Mouse (Mus musculus) liver, embryonic 15.5 days (tissue): ENCODE data around the gene Hoxb6. TPM values are rescaled to one million over a fixed set of nuclear protein-coding genes. Genes with fewer than 3 reads are reported as not detected.
A peak's percentile ranks its signal among the peaks of the same experiment; 100 is the strongest.

Experiments used
- ATAC-seq: fragments of 200-750 bp; cut with Nextera tagmentation; 2 replicates; pipeline ENCODE4 v1.8.0; 2017; ENCODE audit warnings: moderate number of reproducible peaks, mild to moderate bottlenecking, moderate library complexity; ENCODE audit not compliant: insufficient read depth
- H3K27ac ChIP-seq: fragments of 300-500 bp; sonication (generic); replicated peaks from 2 replicates; pipeline ENCODE4 v1.5.1; 2015; ENCODE audit warnings: mild to moderate bottlenecking, inconsistent platforms
- H3K27me3 ChIP-seq: fragments of 300-500 bp; sonication (generic); 2 replicates; pipeline ENCODE4 v1.6.1; 2015; ENCODE audit warnings: mild to moderate bottlenecking, inconsistent platforms
- H3K36me3 ChIP-seq: fragments of 300-500 bp; sonication (generic); replicated peaks from 2 replicates; pipeline ENCODE4 v1.6.1; 2015; ENCODE audit warnings: moderate library complexity, mild to moderate bottlenecking, inconsistent platforms
- H3K4me1 ChIP-seq: fragments of 300-500 bp; sonication (generic); replicated peaks from 2 replicates; pipeline ENCODE4 v1.6.1; 2015; ENCODE audit warnings: inconsistent platforms
- H3K4me2 ChIP-seq: fragments of 300-500 bp; sonication (generic); 2 replicates; pipeline ENCODE4 v1.6.1; 2015; ENCODE audit warnings: moderate library complexity, mild to moderate bottlenecking, inconsistent platforms
- H3K4me3 ChIP-seq: fragments of 300-500 bp; sonication (generic); replicated peaks from 2 replicates; pipeline ENCODE4 v1.5.1; 2015; ENCODE audit warnings: mild to moderate bottlenecking, inconsistent platforms
- H3K9ac ChIP-seq: fragments of 300-500 bp; sonication (generic); 2 replicates; pipeline ENCODE4 v1.6.1; 2015; ENCODE audit warnings: moderate library complexity, mild to moderate bottlenecking, inconsistent platforms
- H3K9me3 ChIP-seq: fragments of 300-500 bp; sonication (generic); replicated peaks from 2 replicates; pipeline ENCODE4 v1.6.1; 2016; ENCODE audit warnings: inconsistent platforms
- WGBS: fragments of 180-500 bp; shearing (Covaris S2); methylation state at CpG from one replicate; pipeline ENCODE4 v1.1.7; 2015; ENCODE audit warnings: mixed read lengths; ENCODE audit not compliant: insufficient replicate concordance; 5-methylcytosine and 5-hydroxymethylcytosine counted together
- polyA plus RNA-seq: library from polyadenylated mRNA; unstranded; fragments of >200 nt; fragmentation: Nextera tagmentation; extraction: Ambion mirVana; gene quantifications from 2 replicates; pipeline ENCODE4 v1.2.1, GENCODE M21; 2015

The Hoxb6 gene
- polyA plus RNA-seq, 1 experiment from 2014 or later: 0.06 TPM

GRCm38 (mm10) chr11:96298895-96299667 is 6.8 kb downstream of the Hoxb6 start:
- no peak overlapping the region for H3K27ac ChIP-seq
- H3K36me3 ChIP-seq: no peaks in the 10 kb centered on the region
- WGBS: under 1% methylated on average over 66 of the region's 66 CpGs
- ATAC-seq: no peak
- peak overlapping the region; percentile 33 for H3K4me2 ChIP-seq
- H3K4me3 ChIP-seq: peak overlapping the region; percentile 17; the same call in 1 of the 2 replicates
- no peak overlapping the region for H3K9ac ChIP-seq
- no peaks in the 10 kb centered on the region for H3K9me3 ChIP-seq
- H3K4me1 ChIP-seq: no peaks in the 10 kb centered on the region
- H3K27me3 ChIP-seq: peaks cover 100% of the 10 kb centered on the region

- Histone ChIP-seq H3K27ac (no peak overlapping the region), H3K4me1 (no peaks in the 10 kb centered on the region), H3K4me2 (no peak overlapping the region), H3K36me3 (no peaks in the 10 kb centered on the region), H3K9ac (no peak overlapping the region), H3K4me3 (no peak overlapping the region), H3K9me3 (no peaks in the 10 kb centered on the region), H3K27me3 (peaks cover 100% of the 10 kb centered on the region)
- ATAC-seq: no peak
- WGBS: 1% methylated on average over 9 of the region's 9 CpGs
Observed at GRCm38 (mm10) chr11:96299781-96300180, 7.5 kb downstream of the Hoxb6 start.

DNA sequence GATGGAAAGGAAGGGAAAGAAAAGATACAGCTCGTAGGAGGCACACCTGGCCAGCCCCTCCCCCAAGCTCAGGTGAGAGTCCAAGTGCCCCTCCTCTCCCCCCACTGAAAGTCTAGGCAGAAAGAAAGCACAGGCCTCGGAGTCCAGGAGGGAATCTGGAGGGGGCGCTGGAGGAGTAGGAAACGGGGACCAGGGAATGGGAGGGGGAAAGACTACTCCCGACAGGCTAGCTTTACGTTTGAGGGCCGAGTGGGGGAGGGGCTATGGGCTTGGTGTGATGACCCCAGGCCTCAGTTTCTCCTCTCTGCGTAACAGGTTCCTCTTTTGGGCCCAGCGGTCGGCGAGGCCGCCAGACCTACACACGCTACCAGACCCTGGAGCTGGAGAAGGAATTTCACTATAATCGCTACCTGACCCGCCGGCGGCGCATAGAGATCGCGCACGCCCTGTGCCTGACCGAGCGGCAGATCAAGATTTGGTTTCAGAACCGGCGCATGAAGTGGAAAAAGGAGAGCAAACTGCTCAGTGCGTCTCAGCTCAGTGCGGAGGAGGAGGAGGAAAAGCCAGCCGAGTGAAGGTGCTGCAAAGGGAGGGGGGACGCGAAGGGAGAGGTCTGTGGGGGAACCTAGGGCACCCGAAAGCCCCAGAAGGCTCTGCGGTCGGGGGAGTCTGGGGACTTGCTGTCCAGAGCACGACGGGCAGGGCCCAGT is 8.2 kb downstream of the Hoxb6 start:
- Histone ChIP-seq H3K27me3 (peaks cover 100% of the 10 kb centered on the region), H3K4me2 (no peak overlapping the region), H3K4me1 (no peaks in the 10 kb centered on the region), H3K4me3 (no peak overlapping the region), H3K9ac (no peak overlapping the region), H3K9me3 (no peaks in the 10 kb centered on the region), H3K36me3 (no peaks in the 10 kb centered on the region), H3K27ac (no peak overlapping the region)
- ATAC-seq: no peak
- 2% methylated on average over 35 of the region's 35 CpGs for WGBS

GRCm38 (mm10) chr11:96301064-96301431 is 8.8 kb downstream of the Hoxb6 start:
- Histone ChIP-seq H3K4me2 (no peak overlapping the region), H3K9ac (no peak overlapping the region), H3K36me3 (no peaks in the 10 kb centered on the region), H3K4me3 (no peak overlapping the region), H3K4me1 (no peaks in the 10 kb centered on the region), H3K27ac (no peak overlapping the region), H3K9me3 (no peaks in the 10 kb centered on the region), H3K27me3 (peaks cover 100% of the 10 kb centered on the region)
- ATAC-seq: no peak
- WGBS: 20% methylated on average over 10 of the region's 10 CpGs

- Histone ChIP-seq H3K4me2 (no peak overlapping the region), H3K9me3 (no peaks in the 10 kb centered on the region), H3K4me3 (no peak overlapping the region), H3K9ac (no peak overlapping the region), H3K27ac (no peak overlapping the region), H3K4me1 (no peaks in the 10 kb centered on the region), H3K36me3 (no peaks in the 10 kb centered on the region), H3K27me3 (peaks cover 100% of the 10 kb centered on the region)
- ATAC-seq: no peak
- 9% methylated on average over 15 of the region's 15 CpGs for WGBS
Observed at GRCm38 (mm10) chr11:96301837-96302236, 9.6 kb downstream of the Hoxb6 start.

GRCm38 (mm10) chr11:96302381-96303150 is 10.3 kb downstream of the Hoxb6 start:
- no peaks in the 10 kb centered on the region for H3K4me1 ChIP-seq
- peaks cover 100% of the 10 kb centered on the region for H3K27me3 ChIP-seq
- H3K9me3 ChIP-seq: no peaks in the 10 kb centered on the region
- H3K4me2 ChIP-seq: no peak overlapping the region
- ATAC-seq: no peak
- 24% methylated on average over 23 of the region's 23 CpGs for WGBS
- H3K4me3 ChIP-seq: no peak overlapping the region
- H3K9ac ChIP-seq: no peak overlapping the region
- H3K27ac ChIP-seq: no peak overlapping the region
- H3K36me3 ChIP-seq: no peaks in the 10 kb centered on the region

- WGBS: under 1% methylated on average over 69 of the region's 69 CpGs
- H3K27me3 ChIP-seq: peaks cover 100% of the 10 kb centered on the region
Observed at GRCm38 (mm10) chr11:96303151-96304099, 11.1 kb downstream of the Hoxb6 start, which contains the start of gene Hoxb5. Gene Hoxb5 (plus strand): TSS chr11:96303336.

GRCm38 (mm10) chr11:96304381-96305195 is 12.3 kb downstream of the Hoxb6 start:
- Histone ChIP-seq H3K4me1 (no peaks in the 10 kb centered on the region), H3K27me3 (peaks cover 100% of the 10 kb centered on the region), H3K27ac (no peak overlapping the region), H3K9ac (no peak overlapping the region), H3K4me3 (peak overlapping the region; percentile 24; the same call in 1 of the 2 replicates), H3K36me3 (no peaks in the 10 kb centered on the region), H3K4me2 (peak overlapping the region; percentile 19), H3K9me3 (no peaks in the 10 kb centered on the region)
- ATAC-seq: no peak
- 4% methylated on average over 38 of the region's 38 CpGs for WGBS

More at GRCm38 (mm10) chr11:96303151-96304099, 11.1 kb downstream of the Hoxb6 start, which contains the start of gene Hoxb5:
- Histone ChIP-seq H3K9ac (no peak within 1 kb of the TSS), H3K36me3 (no peaks in the 10 kb centered on the region), H3K27ac (no peak within 1 kb of the TSS), H3K4me2 (peak within 1 kb of the TSS; percentile 41), H3K4me3 (peak within 1 kb of the TSS; percentile 24), H3K4me1 (no peaks in the 10 kb centered on the region), H3K9me3 (no peaks in the 10 kb centered on the region)
- ATAC-seq: no peak

DNA sequence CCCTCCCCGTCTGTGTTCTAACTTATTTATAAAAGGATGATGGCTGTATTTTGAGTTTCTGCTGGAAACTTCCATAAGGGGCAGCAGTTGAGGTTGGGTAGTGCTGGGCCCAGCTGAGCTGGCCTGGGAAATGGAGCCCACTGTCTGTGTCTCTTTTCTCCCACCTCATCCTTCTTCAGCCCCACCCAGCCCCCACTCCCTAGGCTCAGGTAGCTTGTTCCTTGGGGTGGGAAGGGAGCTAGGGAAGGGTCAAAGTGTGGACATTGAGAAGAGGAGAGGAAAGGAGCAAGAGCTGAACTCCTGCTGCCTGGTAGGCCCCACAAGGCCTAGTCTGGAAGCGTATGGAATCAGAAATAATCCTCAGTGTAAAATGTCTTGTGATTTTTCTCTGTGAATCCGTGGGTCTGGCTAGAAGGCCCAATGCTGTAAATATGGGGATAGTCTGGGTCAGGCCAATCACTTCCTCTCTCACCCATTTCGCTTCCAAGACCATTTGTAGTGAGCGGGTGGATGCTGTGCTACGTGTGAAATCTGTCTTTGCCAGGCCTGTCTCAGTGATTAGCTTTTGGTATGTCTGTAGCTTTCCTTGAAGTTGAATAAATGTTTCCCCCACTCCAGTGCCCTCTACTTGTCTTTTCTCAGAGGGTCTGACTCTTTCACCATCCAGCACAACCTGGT is 13.4 kb downstream of the Hoxb6 start:
- Histone ChIP-seq H3K27ac (no peak overlapping the region), H3K4me2 (no peak overlapping the region), H3K9ac (no peak overlapping the region), H3K4me3 (no peak overlapping the region), H3K27me3 (peaks cover 100% of the 10 kb centered on the region), H3K36me3 (no peaks in the 10 kb centered on the region), H3K9me3 (no peaks in the 10 kb centered on the region), H3K4me1 (no peaks in the 10 kb centered on the region)
- no peak for ATAC-seq
- WGBS: 63% methylated on average over 6 of the region's 6 CpGs
